Mouse (Mus musculus): ENCODE data around the gene Ccl12. TPM values are rescaled to one million over a fixed set of nuclear protein-coding genes. Genes with fewer than 3 reads are reported as not detected.

Gene Ccl12
- polyA plus RNA-seq, 1 experiment from 2014 or later: 6.0 TPM

DNA sequence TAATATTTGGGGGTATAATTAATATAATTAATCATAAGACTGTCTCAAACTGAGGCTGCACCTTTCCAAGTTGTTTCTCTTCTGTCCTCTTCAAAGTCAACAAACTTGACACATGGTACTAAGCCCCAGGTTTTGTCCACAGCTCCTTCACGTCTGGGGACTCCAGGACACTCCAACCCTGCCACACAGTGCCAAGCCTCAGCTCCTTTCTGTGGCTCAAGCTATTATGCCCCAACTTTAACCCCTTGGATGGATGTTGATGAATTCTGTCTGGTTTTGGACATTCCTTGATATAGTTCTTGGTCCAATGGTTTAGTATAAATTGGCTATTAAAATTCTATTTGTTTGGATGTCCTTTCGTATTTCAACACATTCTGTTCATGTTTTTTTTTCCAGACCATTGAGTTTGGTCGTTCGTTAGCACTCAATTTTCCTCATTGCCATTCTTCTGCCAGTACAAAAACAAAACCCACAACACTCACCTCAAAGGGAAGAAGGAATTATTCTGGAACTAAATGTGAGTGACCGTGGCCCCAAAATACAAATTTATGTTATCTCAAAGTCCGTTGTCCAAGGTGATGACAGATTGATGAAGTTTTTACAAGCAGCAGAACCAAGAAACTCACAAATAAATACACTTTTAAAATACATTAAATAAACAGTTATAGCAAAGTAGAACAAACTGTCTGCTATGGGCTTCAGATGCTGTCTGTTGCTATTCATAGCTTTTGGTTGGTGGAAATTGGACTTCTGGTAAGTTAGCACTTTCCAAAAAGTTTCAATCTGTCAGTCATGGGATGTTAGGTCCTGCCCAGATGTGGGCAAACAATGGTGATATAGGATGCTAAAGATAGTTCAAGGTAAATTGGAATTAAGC lies 9.0 kb downstream of the Ccl12 start:
- Histone ChIP-seq H3K4me2 (ENCODE audit: low read length) (no peak overlapping the region), H3K27me3 (replicated peaks; ENCODE audit: control insufficient read depth, insufficient read depth, low read length) (no peaks in the 10 kb centered on the region), H3K4me1 (replicated peaks; ENCODE audit: control insufficient read depth, insufficient read depth, low read length) (no peaks in the 10 kb centered on the region), H3K9ac (ENCODE audit: low read length) (no peak overlapping the region), H3K9me3 (ENCODE audit: control insufficient read depth, low read length) (no peaks in the 10 kb centered on the region), H3K36me3 (ENCODE audit: control insufficient read depth, insufficient read depth, low read length) (no peaks in the 10 kb centered on the region), H3K27ac (ENCODE audit: low read depth) (no peak overlapping the region), H3K4me3 (ENCODE audit: low read depth, low read length) (no peak overlapping the region)
- ATAC-seq (replicated peaks; ENCODE audit: low FRiP score, low TSS enrichment, low read depth) (no peak), DNase-seq (ENCODE audit: low spot score) (no peak)
- WGBS: 71% methylated on average over 6 of the region's 6 CpGs

DNA sequence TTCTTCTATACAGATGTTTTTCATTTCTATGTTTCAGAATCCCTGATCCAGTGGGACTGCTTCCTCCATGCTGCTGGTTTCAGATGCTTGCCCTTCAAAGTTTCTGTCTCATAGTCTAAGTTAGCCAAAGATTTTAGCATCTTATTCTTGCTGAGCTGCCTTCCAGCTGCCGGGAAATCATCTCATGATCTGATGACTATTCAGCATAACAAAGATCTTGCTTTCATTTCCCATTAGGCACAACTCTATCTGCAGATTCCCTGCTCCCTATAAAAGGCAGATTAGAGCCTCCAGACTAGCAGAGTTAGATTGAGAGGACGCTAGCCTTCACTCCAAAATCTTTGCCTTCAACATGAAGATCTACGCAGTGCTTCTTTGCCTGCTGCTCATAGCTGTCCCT lies 13.2 kb downstream of the Ccl12 start, which contains the start of gene Ccl8:
Ccl8 (plus strand) TSS at position 301 of the 400 bp plus-strand sequence.
- Histone ChIP-seq H3K4me3 (ENCODE audit: low read depth, low read length) (no peak within 1 kb of the TSS), H3K36me3 (ENCODE audit: control insufficient read depth, insufficient read depth, low read length) (no peaks in the 10 kb centered on the region), H3K4me1 (replicated peaks; ENCODE audit: control insufficient read depth, insufficient read depth, low read length) (no peaks in the 10 kb centered on the region), H3K27me3 (replicated peaks; ENCODE audit: control insufficient read depth, insufficient read depth, low read length) (no peaks in the 10 kb centered on the region), H3K27ac (ENCODE audit: low read depth) (no peak within 1 kb of the TSS), H3K4me2 (ENCODE audit: low read length) (no peak within 1 kb of the TSS), H3K9me3 (ENCODE audit: control insufficient read depth, low read length) (no peaks in the 10 kb centered on the region), H3K9ac (ENCODE audit: low read length) (no peak within 1 kb of the TSS)
- no peak for ATAC-seq (replicated peaks; ENCODE audit: low FRiP score, low TSS enrichment, low read depth)
- 86% methylated on average over 3 of the region's 3 CpGs for WGBS
- no peak for DNase-seq (ENCODE audit: low spot score)

DNA sequence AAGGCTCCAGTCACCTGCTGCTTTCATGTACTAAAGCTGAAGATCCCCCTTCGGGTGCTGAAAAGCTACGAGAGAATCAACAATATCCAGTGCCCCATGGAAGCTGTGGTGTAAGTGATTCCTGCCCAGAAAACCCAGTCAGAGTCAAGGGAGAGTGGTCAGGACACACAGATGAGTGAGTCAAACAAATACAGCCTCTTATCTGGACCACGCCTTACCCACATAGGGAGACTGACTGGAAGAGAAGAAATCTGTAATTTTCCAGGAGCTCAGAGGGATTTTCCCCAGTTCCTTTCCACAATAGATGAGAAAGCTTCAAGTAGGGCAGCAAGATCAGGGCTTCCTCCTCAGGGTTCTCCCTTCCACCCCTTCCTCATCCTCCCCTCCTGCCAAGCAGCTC lies 14.4 kb downstream of the Ccl12 start:
- Histone ChIP-seq H3K4me3 (ENCODE audit: low read depth, low read length) (no peak overlapping the region), H3K36me3 (ENCODE audit: control insufficient read depth, insufficient read depth, low read length) (no peaks in the 10 kb centered on the region), H3K4me2 (ENCODE audit: low read length) (no peak overlapping the region), H3K9me3 (ENCODE audit: control insufficient read depth, low read length) (no peaks in the 10 kb centered on the region), H3K9ac (ENCODE audit: low read length) (no peak overlapping the region), H3K27me3 (replicated peaks; ENCODE audit: control insufficient read depth, insufficient read depth, low read length) (no peaks in the 10 kb centered on the region), H3K4me1 (replicated peaks; ENCODE audit: control insufficient read depth, insufficient read depth, low read length) (no peaks in the 10 kb centered on the region), H3K27ac (ENCODE audit: low read depth) (no peak overlapping the region)
- DNase-seq (ENCODE audit: low spot score) (no peak), ATAC-seq (replicated peaks; ENCODE audit: low FRiP score, low TSS enrichment, low read depth) (no peak)
- 67% methylated on average over 3 of the region's 3 CpGs for WGBS

DNA sequence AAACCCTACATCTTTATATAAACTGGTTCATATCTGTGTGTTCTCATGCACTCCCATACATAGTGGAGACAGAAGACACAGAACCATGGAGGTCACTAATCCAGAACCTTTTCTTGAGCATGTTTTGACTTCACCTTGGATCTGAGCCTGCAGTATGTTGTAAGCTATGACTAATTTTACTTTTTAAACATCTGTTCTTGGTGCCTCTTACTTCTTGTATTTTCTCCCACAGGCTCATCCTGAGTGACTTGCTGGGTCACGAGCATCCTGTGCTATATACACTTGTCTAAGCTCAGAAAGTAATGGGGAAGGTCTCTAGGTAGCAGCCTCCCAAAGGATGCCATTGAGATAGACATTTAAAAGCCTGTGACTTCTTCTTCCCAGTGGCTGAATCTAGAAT lies 31.3 kb downstream of the Ccl12 start:
- no peak overlapping the region for H3K4me2 ChIP-seq (ENCODE audit: low read length)
- WGBS: 71% methylated on average over 1 of the region's 1 CpGs
- ATAC-seq (replicated peaks; ENCODE audit: low FRiP score, low TSS enrichment, low read depth) (no peak), DNase-seq (ENCODE audit: low spot score) (no peak)
- no peak overlapping the region for H3K4me3 ChIP-seq (ENCODE audit: low read depth, low read length)
- no peaks in the 10 kb centered on the region for H3K9me3 ChIP-seq (ENCODE audit: control insufficient read depth, low read length)
- no peak overlapping the region for H3K27ac ChIP-seq (ENCODE audit: low read depth)
- H3K36me3 ChIP-seq (ENCODE audit: control insufficient read depth, insufficient read depth, low read length): no peaks in the 10 kb centered on the region
- H3K27me3 ChIP-seq (replicated peaks; ENCODE audit: control insufficient read depth, insufficient read depth, low read length): no peaks in the 10 kb centered on the region
- no peaks in the 10 kb centered on the region for H3K4me1 ChIP-seq (replicated peaks; ENCODE audit: control insufficient read depth, insufficient read depth, low read length)
- H3K9ac ChIP-seq (ENCODE audit: low read length): no peak overlapping the region

DNA sequence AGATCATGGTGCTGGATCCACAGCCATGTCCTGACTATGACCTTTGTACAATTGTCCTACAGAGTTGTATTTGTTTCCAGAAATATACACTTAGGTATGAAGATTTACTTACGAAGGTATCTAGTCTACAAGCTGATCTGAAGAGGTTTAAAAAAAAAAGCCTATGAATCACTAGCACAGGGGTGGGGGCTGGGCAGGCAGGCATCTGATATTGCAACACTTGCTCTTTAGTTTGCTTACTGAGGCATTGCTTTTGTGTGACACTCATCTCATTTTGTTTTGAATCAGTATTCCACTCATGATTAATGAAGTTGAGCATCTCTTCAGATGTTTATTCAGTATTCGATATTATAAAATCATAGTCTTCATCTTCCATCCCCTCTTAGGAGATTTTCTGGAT lies 34.6 kb downstream of the Ccl12 start:
- 91% methylated on average over 2 of the region's 2 CpGs for WGBS
- H3K9ac ChIP-seq (ENCODE audit: low read length): no peak overlapping the region
- no peak overlapping the region for H3K27ac ChIP-seq (ENCODE audit: low read depth)
- H3K9me3 ChIP-seq (ENCODE audit: control insufficient read depth, low read length): no peaks in the 10 kb centered on the region
- H3K36me3 ChIP-seq (ENCODE audit: control insufficient read depth, insufficient read depth, low read length): no peaks in the 10 kb centered on the region
- no peaks in the 10 kb centered on the region for H3K27me3 ChIP-seq (replicated peaks; ENCODE audit: control insufficient read depth, insufficient read depth, low read length)
- ATAC-seq (replicated peaks; ENCODE audit: low FRiP score, low TSS enrichment, low read depth) (no peak), DNase-seq (ENCODE audit: low spot score) (no peak)
- peaks cover 7% of the 10 kb centered on the region; the same call in 1 of the 2 replicates for H3K4me1 ChIP-seq (replicated peaks; ENCODE audit: control insufficient read depth, insufficient read depth, low read length)
- H3K4me2 ChIP-seq (ENCODE audit: low read length): no peak overlapping the region
- no peak overlapping the region for H3K4me3 ChIP-seq (ENCODE audit: low read depth, low read length)

DNA sequence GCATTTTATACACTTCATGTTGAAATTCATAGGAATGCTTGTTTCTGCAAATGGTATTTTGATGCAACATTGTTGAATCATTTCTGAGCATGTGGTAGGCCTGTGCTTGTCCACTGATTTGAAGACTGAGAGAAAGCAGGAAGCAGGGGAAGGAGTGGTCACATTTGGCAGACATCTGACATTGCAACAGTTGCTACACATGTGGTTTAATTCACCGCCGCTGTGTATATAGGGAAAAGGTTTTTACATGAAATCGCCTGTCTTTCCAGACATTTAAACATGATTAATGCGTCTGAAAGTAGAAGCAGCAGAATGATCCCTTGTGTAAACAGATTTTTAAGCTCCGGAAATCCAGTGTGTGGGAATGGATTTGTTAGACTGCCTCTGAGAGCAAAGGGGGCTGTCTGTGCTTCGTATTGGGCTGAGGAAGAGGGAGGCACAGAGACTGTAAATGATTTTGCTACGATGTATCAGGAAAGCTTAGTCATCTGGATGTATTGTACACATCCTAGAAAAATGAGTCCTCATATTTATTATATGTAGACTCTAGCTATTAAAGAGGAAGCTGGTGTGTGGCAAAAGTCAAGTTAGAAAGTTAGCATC lies 37.9 kb downstream of the Ccl12 start:
- no peaks in the 10 kb centered on the region for H3K27me3 ChIP-seq (replicated peaks; ENCODE audit: control insufficient read depth, insufficient read depth, low read length)
- no peak; the same call in 1 of the 2 replicates for ATAC-seq (replicated peaks; ENCODE audit: low FRiP score, low TSS enrichment, low read depth)
- H3K4me1 ChIP-seq (replicated peaks; ENCODE audit: control insufficient read depth, insufficient read depth, low read length): peaks cover 7% of the 10 kb centered on the region; the same call in 1 of the 2 replicates
- H3K27ac ChIP-seq (ENCODE audit: low read depth): peak overlapping the region; percentile 54
- no peak overlapping the region for H3K4me3 ChIP-seq (ENCODE audit: low read depth, low read length)
- no peaks in the 10 kb centered on the region for H3K9me3 ChIP-seq (ENCODE audit: control insufficient read depth, low read length)
- H3K9ac ChIP-seq (ENCODE audit: low read length): no peak overlapping the region
- WGBS: 16% methylated on average over 7 of the region's 7 CpGs
- H3K36me3 ChIP-seq (ENCODE audit: control insufficient read depth, insufficient read depth, low read length): no peaks in the 10 kb centered on the region
- no peak overlapping the region for H3K4me2 ChIP-seq (ENCODE audit: low read length)
- peak; percentile 54 for DNase-seq (ENCODE audit: low spot score)

Other genes with a start within 250 kb of the Ccl12 start
- not detected in 2 replicates for gene 5530401A14Rik, start 241.2 kb upstream of the Ccl12 start, polyA plus RNA-seq (2014; fragmentation: Nextera tagmentation; extraction: Ambion mirVana)
- 0.16 and 0.22 TPM in 2 replicates for gene Asic2, start 133.4 kb upstream of the Ccl12 start, polyA plus RNA-seq (2014; fragmentation: Nextera tagmentation; extraction: Ambion mirVana)
- gene Ccl2, start 66.3 kb upstream of the Ccl12 start, polyA plus RNA-seq (2014; fragmentation: Nextera tagmentation; extraction: Ambion mirVana): 14.0 and 17.4 TPM in 2 replicates
- not detected in 2 replicates for gene Gm17268, start 63.3 kb upstream of the Ccl12 start, polyA plus RNA-seq (2014; fragmentation: Nextera tagmentation; extraction: Ambion mirVana)
- 3.6 TPM in 2 replicates for gene Ccl7, start 56.1 kb upstream of the Ccl12 start, polyA plus RNA-seq (2014; fragmentation: Nextera tagmentation; extraction: Ambion mirVana)
- gene Ccl11, start 44.0 kb upstream of the Ccl12 start, polyA plus RNA-seq (2014; fragmentation: Nextera tagmentation; extraction: Ambion mirVana): 52.3 and 61.1 TPM in 2 replicates
- not detected in 2 replicates for gene Ccl8, start 13.3 kb downstream of the Ccl12 start, polyA plus RNA-seq (2014; fragmentation: Nextera tagmentation; extraction: Ambion mirVana)
- gene Ccl1, start 203.8 kb downstream of the Ccl12 start, polyA plus RNA-seq (2014; fragmentation: Nextera tagmentation; extraction: Ambion mirVana): not detected in 2 replicates